Mouse (Mus musculus): ENCODE data around the gene Gm21988. TPM values are rescaled to one million over a fixed set of nuclear protein-coding genes. Genes with fewer than 3 reads are reported as not detected.

The Gm21988 gene
- polyA plus RNA-seq, 2 experiments from 2014 or later: 3.3 to 5.3 TPM

Other genes with a start within 250 kb of the Gm21988 start
- 100 to 1,000 TPM; 282 to 355 TPM for gene Gabarap, start 248.7 kb downstream of the Gm21988 start, polyA plus RNA-seq (2017; shearing (Covaris generic))
- gene Phf23, start 244.1 kb downstream of the Gm21988 start, polyA plus RNA-seq (2017; shearing (Covaris generic)): 10 to 100 TPM; 41.3 to 43.5 TPM
- 1 to 10 TPM; 4.0 to 4.6 TPM for gene Dvl2, start 239.2 kb downstream of the Gm21988 start, polyA plus RNA-seq (2017; shearing (Covaris generic))
- 100 to 1,000 TPM; 124 to 181 TPM for gene Acadvl, start 224.4 kb downstream of the Gm21988 start, polyA plus RNA-seq (2017; shearing (Covaris generic))
- gene Dlg4, start 222.9 kb downstream of the Gm21988 start, polyA plus RNA-seq (2017; shearing (Covaris generic)): 10 to 100 TPM in 1 of 2 experiments, 1 to 10 TPM in 1; 9.4 to 17.1 TPM
- gene Asgr1, start 185.7 kb downstream of the Gm21988 start, polyA plus RNA-seq (2017; shearing (Covaris generic)): not detected
- not detected for gene Asgr2, start 147.2 kb downstream of the Gm21988 start, polyA plus RNA-seq (2017; shearing (Covaris generic))
- not detected for gene Mgl2, start 109.5 kb downstream of the Gm21988 start, polyA plus RNA-seq (2017; shearing (Covaris generic))
- gene Clec10a, start 83.6 kb downstream of the Gm21988 start, polyA plus RNA-seq (2017; shearing (Covaris generic)): not detected
- gene Slc16a11, start 27.1 kb downstream of the Gm21988 start, polyA plus RNA-seq (2017; shearing (Covaris generic)): not detected
- 1 to 10 TPM; 2.7 to 3.9 TPM for gene Slc16a13, start 18.8 kb downstream of the Gm21988 start, polyA plus RNA-seq (2017; shearing (Covaris generic))
- gene Bcl6b, start 10.0 kb downstream of the Gm21988 start, polyA plus RNA-seq (2017; shearing (Covaris generic)): under 1 TPM; 0.31 to 0.56 TPM
- 100 to 1,000 TPM; 123 to 141 TPM for gene 0610010K14Rik, start 1.9 kb downstream of the Gm21988 start, polyA plus RNA-seq (2017; shearing (Covaris generic))
- gene Rnasek, start within 50 bp of the Gm21988 start, polyA plus RNA-seq (2017; shearing (Covaris generic)): 100 to 1,000 TPM; 218 TPM
- under 1 TPM in 1 of 2 experiments, not detected in 1; 0.31 TPM for gene Alox12, start 15.5 kb upstream of the Gm21988 start, polyA plus RNA-seq (2017; shearing (Covaris generic))
- not detected for gene Alox12e, start 82.8 kb upstream of the Gm21988 start, polyA plus RNA-seq (2017; shearing (Covaris generic))
- gene Alox15, start 112.2 kb upstream of the Gm21988 start, polyA plus RNA-seq (2017; shearing (Covaris generic)): not detected
- gene Pelp1, start 170.2 kb upstream of the Gm21988 start, polyA plus RNA-seq (2017; shearing (Covaris generic)): 1 to 10 TPM; 4.4 to 7.7 TPM
- gene Arrb2, start 192.8 kb upstream of the Gm21988 start, polyA plus RNA-seq (2017; shearing (Covaris generic)): 10 to 100 TPM; 47.0 to 64.1 TPM
- gene Med11, start 212.1 kb upstream of the Gm21988 start, polyA plus RNA-seq (2017; shearing (Covaris generic)): 10 to 100 TPM; 84.3 to 85.7 TPM
- gene Zmynd15, start 219.6 kb upstream of the Gm21988 start, polyA plus RNA-seq (2017; shearing (Covaris generic)): not detected
- under 1 TPM; 0.43 to 0.87 TPM for gene Cxcl16, start 220.2 kb upstream of the Gm21988 start, polyA plus RNA-seq (2017; shearing (Covaris generic))

Data from CD4-positive, CD25-positive, alpha-beta regulatory T cell, adult 4 months (primary cell).